Mouse (Mus musculus) lung, adult 2 months (tissue): Measurements from ENCODE around the gene B130006D01Rik.

Experiments used
- CTCF ChIP-seq: fragments of 200-500 bp; IDR thresholded peaks from 2 replicates; pipeline ENCODE4 v1.5.1; 2011; ENCODE audit warnings: mild to moderate bottlenecking, low read length, control low read depth; ENCODE audit not compliant: insufficient read depth
- POLR2A ChIP-seq: fragments of 200-500 bp; IDR thresholded peaks from 2 replicates; pipeline ENCODE4 v1.6.1; 2011; ENCODE audit warnings: low read depth, mild to moderate bottlenecking, control low read depth, low read length, borderline replicate concordance; ENCODE audit errors: extremely low read depth

DNA sequence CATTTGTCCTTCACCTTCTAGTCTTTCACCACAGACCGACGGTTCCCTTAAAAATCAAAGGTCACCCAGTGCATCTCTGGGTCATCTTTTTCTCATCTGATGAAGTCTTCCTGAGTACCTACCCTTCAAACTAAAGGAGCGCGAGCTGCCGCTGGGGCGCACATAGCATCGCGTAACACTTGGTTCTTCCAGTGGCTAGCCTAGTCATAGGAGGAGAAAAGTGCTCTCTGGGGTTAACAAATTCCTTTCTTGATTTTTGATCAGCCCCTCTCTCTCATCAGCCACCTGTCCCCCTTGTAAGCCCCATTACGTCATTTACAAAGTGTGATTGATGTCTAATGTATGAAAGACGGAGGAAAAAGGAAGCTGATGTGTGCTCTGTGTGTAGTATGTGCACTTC lies 45.8 kb downstream of the B130006D01Rik start:
- TF ChIP-seq POLR2A (no peak), CTCF (no peak)
